Mouse (Mus musculus) embryonic facial prominence, embryonic 11.5 days (tissue): ENCODE measurements around the gene Noxred1. TPM values are rescaled to one million over a fixed set of nuclear protein-coding genes. Genes with fewer than 3 reads are reported as not detected.

Source experiments
- ATAC-seq: fragments of 200-750 bp; cut with Nextera tagmentation; replicated peaks from 2 replicates; pipeline ENCODE4 v1.8.0; 2017; ENCODE audit warnings: low read depth; ENCODE audit not compliant: insufficient number of reproducible peaks, low FRiP score, low TSS enrichment
- DNase-seq: peaks from one replicate; pipeline ENCODE4 v3.0.0-alpha.2; 2015; ENCODE audit warnings: low spot score
- H3K27ac ChIP-seq: fragments of 300-500 bp; sonication (generic); replicated peaks from 2 replicates; pipeline ENCODE4 v1.5.1; 2014; ENCODE audit warnings: mild to moderate bottlenecking, low read depth, low read length, control low read depth
- H3K27me3 ChIP-seq: fragments of 300-500 bp; sonication (generic); 2 replicates; pipeline ENCODE4 v1.6.1; 2014; ENCODE audit warnings: mild to moderate bottlenecking, low read length, moderate library complexity, mixed read lengths; ENCODE audit not compliant: control insufficient read depth, insufficient read depth
- H3K36me3 ChIP-seq: fragments of 300-500 bp; sonication (generic); replicated peaks from 2 replicates; pipeline ENCODE4 v1.6.1; 2014; ENCODE audit warnings: low read depth, mild to moderate bottlenecking, low read length, moderate library complexity, mixed read lengths; ENCODE audit not compliant: control insufficient read depth, insufficient read depth
- H3K4me1 ChIP-seq: fragments of 300-500 bp; sonication (generic); 2 replicates; pipeline ENCODE4 v1.6.1; 2014; ENCODE audit warnings: low read length, mixed read lengths; ENCODE audit not compliant: control insufficient read depth, insufficient read depth
- H3K4me2 ChIP-seq: fragments of 300-500 bp; sonication (generic); 2 replicates; pipeline ENCODE4 v1.6.1; 2014; ENCODE audit warnings: low read depth, mild to moderate bottlenecking, control low read depth, low read length, moderate library complexity
- H3K4me3 ChIP-seq: fragments of 300-500 bp; sonication (generic); 2 replicates; pipeline ENCODE4 v1.5.1; 2014; ENCODE audit warnings: low read depth, low read length, control low read depth
- H3K9ac ChIP-seq: fragments of 300-500 bp; sonication (generic); replicated peaks from 2 replicates; pipeline ENCODE4 v1.6.1; 2014; ENCODE audit warnings: mild to moderate bottlenecking, control low read depth, low read length
- H3K9me3 ChIP-seq: fragments of 300-500 bp; sonication (generic); replicated peaks from 2 replicates; pipeline ENCODE4 v1.6.1; 2016; ENCODE audit warnings: mild to moderate bottlenecking, low read length, inconsistent platforms, mixed read lengths; ENCODE audit not compliant: control insufficient read depth
- WGBS: fragments of 180-500 bp; shearing (Covaris S2); extraction: QIAGEN DNeasy Blood & Tissue Kit; methylation state at CpG from one replicate; pipeline ENCODE4 v1.1.7; 2014; 5-methylcytosine and 5-hydroxymethylcytosine counted together
- polyA plus RNA-seq: library from polyadenylated mRNA; unstranded; fragments of >200 nt; fragmentation: Nextera tagmentation; extraction: Ambion mirVana; gene quantifications from 2 replicates; pipeline ENCODE4 v1.2.1, GENCODE M21; 2014

Noxred1 gene
- 0.67 and 0.72 TPM in 2 replicates for polyA plus RNA-seq

- no peak within 1 kb of the TSS for H3K4me3 ChIP-seq
- H3K4me1 ChIP-seq: no peaks in the 10 kb centered on the region
- DNase-seq: no peak
- WGBS: 94% methylated on average over 1 of the region's 1 CpGs
- no peak within 1 kb of the TSS for H3K9ac ChIP-seq
- no peaks in the 10 kb centered on the region for H3K9me3 ChIP-seq
- no peak within 1 kb of the TSS for H3K27ac ChIP-seq
- no peak for ATAC-seq
- no peaks in the 10 kb centered on the region for H3K27me3 ChIP-seq
- peaks cover 4% of the 10 kb centered on the region; the same call in 1 of the 2 replicates for H3K36me3 ChIP-seq
- H3K4me2 ChIP-seq: no peak within 1 kb of the TSS
Measured at GRCm38 (mm10) chr12:87238632-87239031, at the start of gene Noxred1. Noxred1 (minus strand) TSS chr12:87238732.

- 86% methylated on average over 5 of the region's 5 CpGs for WGBS
- H3K4me2 ChIP-seq: no peak overlapping the region
- no peaks in the 10 kb centered on the region for H3K4me1 ChIP-seq
- no peak overlapping the region for H3K27ac ChIP-seq
- no peak overlapping the region for H3K4me3 ChIP-seq
- no peaks in the 10 kb centered on the region for H3K36me3 ChIP-seq
- ATAC-seq (no peak), DNase-seq (no peak)
- no peaks in the 10 kb centered on the region for H3K9me3 ChIP-seq
- no peaks in the 10 kb centered on the region for H3K27me3 ChIP-seq
- H3K9ac ChIP-seq: no peak overlapping the region
Measured at GRCm38 (mm10) chr12:87284726-87285125, 46.2 kb upstream of the Noxred1 start.

GRCm38 (mm10) chr12:87284268-87284667 lies 45.7 kb upstream of the Noxred1 start:
- DNase-seq (no peak), ATAC-seq (no peak)
- WGBS: 73% methylated on average over 4 of the region's 4 CpGs
- no peak overlapping the region for H3K4me2 ChIP-seq
- no peaks in the 10 kb centered on the region for H3K4me1 ChIP-seq
- H3K9ac ChIP-seq: no peak overlapping the region
- no peaks in the 10 kb centered on the region for H3K27me3 ChIP-seq
- H3K9me3 ChIP-seq: no peaks in the 10 kb centered on the region
- no peak overlapping the region for H3K4me3 ChIP-seq
- no peak overlapping the region for H3K27ac ChIP-seq
- no peaks in the 10 kb centered on the region for H3K36me3 ChIP-seq

- Histone ChIP-seq H3K4me2 (no peak overlapping the region), H3K4me1 (no peaks in the 10 kb centered on the region), H3K9me3 (no peaks in the 10 kb centered on the region), H3K36me3 (no peaks in the 10 kb centered on the region), H3K27me3 (no peaks in the 10 kb centered on the region), H3K9ac (no peak overlapping the region), H3K27ac (no peak overlapping the region), H3K4me3 (no peak overlapping the region)
- DNase-seq (no peak), ATAC-seq (no peak)
- 58% methylated on average over 7 of the region's 7 CpGs for WGBS
Measured at GRCm38 (mm10) chr12:87283706-87284105, 45.2 kb upstream of the Noxred1 start.

- Histone ChIP-seq H3K4me3 (no peak overlapping the region), H3K36me3 (no peaks in the 10 kb centered on the region), H3K4me1 (no peaks in the 10 kb centered on the region), H3K9me3 (no peaks in the 10 kb centered on the region), H3K27ac (no peak overlapping the region), H3K27me3 (no peaks in the 10 kb centered on the region), H3K4me2 (no peak overlapping the region), H3K9ac (no peak overlapping the region)
- WGBS: 88% methylated on average over 4 of the region's 4 CpGs
- DNase-seq (no peak), ATAC-seq (no peak)
Measured at GRCm38 (mm10) chr12:87282743-87283142, 44.2 kb upstream of the Noxred1 start.

GRCm38 (mm10) chr12:87281766-87282165 lies 43.2 kb upstream of the Noxred1 start:
- Histone ChIP-seq H3K4me3 (no peak overlapping the region), H3K27me3 (no peaks in the 10 kb centered on the region), H3K36me3 (no peaks in the 10 kb centered on the region), H3K4me1 (no peaks in the 10 kb centered on the region), H3K4me2 (no peak overlapping the region), H3K9me3 (no peaks in the 10 kb centered on the region), H3K9ac (no peak overlapping the region), H3K27ac (no peak overlapping the region)
- DNase-seq (no peak), ATAC-seq (no peak)
- 73% methylated on average over 1 of the region's 1 CpGs for WGBS

- Histone ChIP-seq H3K9ac (no peak overlapping the region), H3K9me3 (no peaks in the 10 kb centered on the region), H3K27ac (no peak overlapping the region), H3K4me1 (no peaks in the 10 kb centered on the region), H3K4me3 (no peak overlapping the region), H3K36me3 (no peaks in the 10 kb centered on the region; the same call in 1 of the 2 replicates), H3K27me3 (no peaks in the 10 kb centered on the region), H3K4me2 (no peak overlapping the region)
- ATAC-seq: no peak
- no peak for DNase-seq
- 42% methylated on average over 14 of the region's 14 CpGs for WGBS
Measured at GRCm38 (mm10) chr12:87279879-87280278, 41.3 kb upstream of the Noxred1 start.

GRCm38 (mm10) chr12:87279350-87279749 lies 40.8 kb upstream of the Noxred1 start:
- DNase-seq (no peak), ATAC-seq (no peak; the same call in 1 of the 2 replicates)
- no peak overlapping the region for H3K9ac ChIP-seq
- no peak overlapping the region for H3K4me2 ChIP-seq
- 66% methylated on average over 3 of the region's 3 CpGs for WGBS
- no peak overlapping the region for H3K27ac ChIP-seq
- no peaks in the 10 kb centered on the region for H3K4me1 ChIP-seq
- no peaks in the 10 kb centered on the region for H3K9me3 ChIP-seq
- no peak overlapping the region for H3K4me3 ChIP-seq
- H3K27me3 ChIP-seq: no peaks in the 10 kb centered on the region
- H3K36me3 ChIP-seq: no peaks in the 10 kb centered on the region; the same call in 1 of the 2 replicates
